Mouse (Mus musculus): ENCODE results near the gene Tex28. TPM values are rescaled to one million over a fixed set of nuclear protein-coding genes. Genes with fewer than 3 reads are reported as not detected.

The Tex28 gene
- polyA plus RNA-seq, 1 experiment from 2014 or later, result not detected

DNA sequence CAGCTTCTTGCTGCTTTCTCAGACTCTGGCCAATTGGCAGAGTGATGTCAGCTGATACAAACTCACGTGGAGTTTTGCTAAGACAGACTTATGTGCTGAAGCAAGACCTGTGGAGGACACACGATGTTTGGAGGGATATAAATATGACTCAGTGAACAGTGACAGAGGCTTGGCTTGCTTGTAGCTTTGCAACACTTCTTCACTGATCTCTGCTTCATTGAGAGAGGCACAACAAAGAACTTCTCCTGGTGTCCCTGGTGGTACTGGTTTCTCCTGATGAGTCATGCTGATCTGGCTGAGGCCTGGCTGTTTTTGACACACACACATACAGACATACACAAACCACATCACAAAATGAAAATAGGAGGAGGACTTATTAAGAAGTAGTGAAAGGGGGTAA is 61.7 kb downstream of the Tex28 start:
- Histone ChIP-seq H3K27ac (ENCODE audit: low read depth) (no peak overlapping the region), H3K9me3 (ENCODE audit: control insufficient read depth, low read length) (no peaks in the 10 kb centered on the region), H3K36me3 (ENCODE audit: control insufficient read depth, insufficient read depth, low read length) (no peaks in the 10 kb centered on the region), H3K4me1 (replicated peaks; ENCODE audit: control insufficient read depth, insufficient read depth, low read length) (no peaks in the 10 kb centered on the region), H3K4me2 (ENCODE audit: low read length) (no peak overlapping the region), H3K9ac (ENCODE audit: low read length) (no peak overlapping the region), H3K4me3 (ENCODE audit: low read depth, low read length) (no peak overlapping the region), H3K27me3 (replicated peaks; ENCODE audit: control insufficient read depth, insufficient read depth, low read length) (no peaks in the 10 kb centered on the region)
- ATAC-seq (replicated peaks; ENCODE audit: low FRiP score, low TSS enrichment, low read depth), result no peak
- no peak for DNase-seq (ENCODE audit: low spot score)
- WGBS, result 60% methylated on average over 2 of the region's 2 CpGs

DNA sequence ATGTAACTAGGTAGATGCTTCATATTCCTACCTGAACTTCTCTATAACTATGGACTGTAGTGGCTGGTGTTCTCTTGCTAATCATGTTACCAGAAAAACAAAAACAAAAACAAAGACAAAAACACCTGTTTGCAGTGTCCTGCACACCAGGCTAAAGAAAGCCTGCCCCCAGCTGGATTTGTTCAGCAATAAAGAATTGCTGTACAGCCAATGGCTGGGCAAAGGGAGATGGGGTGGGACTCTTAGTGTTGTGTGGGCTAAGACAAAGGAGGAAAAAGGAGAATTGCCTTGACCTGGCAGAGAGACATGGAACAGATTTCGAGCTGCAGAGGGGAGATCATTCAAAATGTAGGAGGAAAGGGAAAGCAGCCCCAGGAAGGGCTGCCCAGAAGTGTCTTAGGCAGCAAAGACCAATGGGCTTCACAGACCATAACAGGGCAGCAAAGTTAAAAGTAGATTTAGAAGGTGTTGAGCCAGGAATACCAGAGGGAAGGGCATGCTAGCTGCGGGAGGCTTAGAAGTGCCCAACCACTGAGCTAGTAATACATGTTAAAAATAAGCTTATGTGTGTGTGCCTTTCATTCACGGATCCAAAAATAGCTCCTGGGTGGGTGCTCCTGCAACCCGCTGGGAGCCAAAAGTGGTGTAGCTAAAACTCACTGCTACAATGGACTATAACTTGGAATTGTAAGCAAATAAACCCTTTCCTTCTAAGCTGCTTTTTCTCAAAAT is 64.0 kb downstream of the Tex28 start:
- Histone ChIP-seq H3K27ac (ENCODE audit: low read depth) (no peak overlapping the region), H3K27me3 (replicated peaks; ENCODE audit: control insufficient read depth, insufficient read depth, low read length) (no peaks in the 10 kb centered on the region), H3K9me3 (ENCODE audit: control insufficient read depth, low read length) (no peaks in the 10 kb centered on the region), H3K9ac (ENCODE audit: low read length) (no peak overlapping the region), H3K36me3 (ENCODE audit: control insufficient read depth, insufficient read depth, low read length) (no peaks in the 10 kb centered on the region), H3K4me2 (ENCODE audit: low read length) (no peak overlapping the region), H3K4me1 (replicated peaks; ENCODE audit: control insufficient read depth, insufficient read depth, low read length) (no peaks in the 10 kb centered on the region), H3K4me3 (ENCODE audit: low read depth, low read length) (no peak overlapping the region)
- no peak for ATAC-seq (replicated peaks; ENCODE audit: low FRiP score, low TSS enrichment, low read depth)
- 77% methylated on average over 4 of the region's 4 CpGs for WGBS
- DNase-seq (ENCODE audit: low spot score), result no peak

Other genes starting within 250 kb of the Tex28 start
- 4.1 and 4.3 TPM in 2 replicates for gene Arhgap4, start 246.0 kb downstream of the Tex28 start, polyA plus RNA-seq (2014; fragmentation: Nextera tagmentation; extraction: Ambion mirVana)
- gene Naa10, start 245.9 kb downstream of the Tex28 start, polyA plus RNA-seq (2014; fragmentation: Nextera tagmentation; extraction: Ambion mirVana), result 155 and 169 TPM in 2 replicates
- gene Renbp, start 237.0 kb downstream of the Tex28 start, polyA plus RNA-seq (2014; fragmentation: Nextera tagmentation; extraction: Ambion mirVana), result 59.3 and 63.8 TPM in 2 replicates
- gene Hcfc1, start 201.5 kb downstream of the Tex28 start, polyA plus RNA-seq (2014; fragmentation: Nextera tagmentation; extraction: Ambion mirVana), result 66.5 and 74.8 TPM in 2 replicates
- gene Irak1, start 143.9 kb downstream of the Tex28 start, polyA plus RNA-seq (2014; fragmentation: Nextera tagmentation; extraction: Ambion mirVana), result 50.8 and 55.8 TPM in 2 replicates
- not detected in 2 replicates for gene Opn1mw, start 40.4 kb downstream of the Tex28 start, polyA plus RNA-seq (2014; fragmentation: Nextera tagmentation; extraction: Ambion mirVana)
- 10.5 and 11.2 TPM in 2 replicates for gene Mecp2, start 32.5 kb downstream of the Tex28 start, polyA plus RNA-seq (2014; fragmentation: Nextera tagmentation; extraction: Ambion mirVana)
- 0.07 and 0.09 TPM in 2 replicates for gene Tktl1, start 9.4 kb upstream of the Tex28 start, polyA plus RNA-seq (2014; fragmentation: Nextera tagmentation; extraction: Ambion mirVana)
- gene Flna, start 82.0 kb upstream of the Tex28 start, polyA plus RNA-seq (2014; fragmentation: Nextera tagmentation; extraction: Ambion mirVana), result 495 and 548 TPM in 2 replicates
- gene Emd, start 86.8 kb upstream of the Tex28 start, polyA plus RNA-seq (2014; fragmentation: Nextera tagmentation; extraction: Ambion mirVana), result 30.4 and 30.7 TPM in 2 replicates
- gene Rpl10, start 103.0 kb upstream of the Tex28 start, polyA plus RNA-seq (2014; fragmentation: Nextera tagmentation; extraction: Ambion mirVana), result 990 and 1,020 TPM in 2 replicates
- gene Taz, start 114.1 kb upstream of the Tex28 start, polyA plus RNA-seq (2014; fragmentation: Nextera tagmentation; extraction: Ambion mirVana), result 60.6 and 67.6 TPM in 2 replicates
- 10.1 and 10.6 TPM in 2 replicates for gene Dnase1l1, start 114.5 kb upstream of the Tex28 start, polyA plus RNA-seq (2014; fragmentation: Nextera tagmentation; extraction: Ambion mirVana)
- 103 and 107 TPM in 2 replicates for gene Atp6ap1, start 129.3 kb upstream of the Tex28 start, polyA plus RNA-seq (2014; fragmentation: Nextera tagmentation; extraction: Ambion mirVana)
- gene Gdi1, start 137.2 kb upstream of the Tex28 start, polyA plus RNA-seq (2014; fragmentation: Nextera tagmentation; extraction: Ambion mirVana), result 165 and 194 TPM in 2 replicates
- 50.4 and 55.0 TPM in 2 replicates for gene Fam50a, start 145.2 kb upstream of the Tex28 start, polyA plus RNA-seq (2014; fragmentation: Nextera tagmentation; extraction: Ambion mirVana)
- gene Plxna3, start 161.2 kb upstream of the Tex28 start, polyA plus RNA-seq (2014; fragmentation: Nextera tagmentation; extraction: Ambion mirVana), result 11.9 and 13.1 TPM in 2 replicates
- gene Lage3, start 185.8 kb upstream of the Tex28 start, polyA plus RNA-seq (2014; fragmentation: Nextera tagmentation; extraction: Ambion mirVana), result 99.2 and 108 TPM in 2 replicates
- gene Ubl4a, start 205.4 kb upstream of the Tex28 start, polyA plus RNA-seq (2014; fragmentation: Nextera tagmentation; extraction: Ambion mirVana), result 74.7 and 79.1 TPM in 2 replicates
- gene Slc10a3, start 205.5 kb upstream of the Tex28 start, polyA plus RNA-seq (2014; fragmentation: Nextera tagmentation; extraction: Ambion mirVana), result 16.8 and 18.7 TPM in 2 replicates
- 35.6 and 36.7 TPM in 2 replicates for gene Fam3a, start 225.4 kb upstream of the Tex28 start, polyA plus RNA-seq (2014; fragmentation: Nextera tagmentation; extraction: Ambion mirVana)
- gene Ikbkg, start 225.5 kb upstream of the Tex28 start, polyA plus RNA-seq (2014; fragmentation: Nextera tagmentation; extraction: Ambion mirVana), result 20.2 TPM in 2 replicates